Mouse (Mus musculus) T-cell, adult 66 days (primary cell): ENCODE data around the gene Nkx6-2. TPM values are rescaled to one million over a fixed set of nuclear protein-coding genes. Genes with fewer than 3 reads are reported as not detected.

Source experiments
- total RNA-seq, 2 experiments: library from RNA; stranded (reverse); gene quantifications; 3 replicates in 1 of 2; 4 replicates in 1 of 2; pipeline ENCODE4 v1.2.4; 2023

The Nkx6-2 gene
- not detected for total RNA-seq

GRCm38 (mm10) chr7:139582595-139582994 lies at the start of gene Nkx6-2:
Gene Nkx6-2 (minus strand): TSS chr7:139582797.

Other genes with a start within 250 kb of the Nkx6-2 start
- gene Inpp5a, start 193.7 kb downstream of the Nkx6-2 start, total RNA-seq, result 10 to 100 TPM; 15.9 to 17.8 TPM
- gene Cfap46, start 101.0 kb upstream of the Nkx6-2 start, total RNA-seq, result not detected